Mouse (Mus musculus) thymus, adult 2 months (tissue): Measurements from ENCODE around the gene Srgap1.

Source experiments
- CTCF ChIP-seq: fragments of 200-500 bp; IDR thresholded peaks from 2 replicates; pipeline ENCODE4 v1.5.1; 2012; ENCODE audit warnings: mild to moderate bottlenecking, control low read depth, low read length, moderate library complexity, borderline replicate concordance; ENCODE audit not compliant: control insufficient read depth, poor library complexity, insufficient read depth; ENCODE audit errors: extremely low read depth
- POLR2A ChIP-seq: fragments of 200-500 bp; IDR thresholded peaks from 2 replicates; pipeline ENCODE4 v1.6.1; 2012; ENCODE audit warnings: mild to moderate bottlenecking, low read length, control low read depth, moderate library complexity; ENCODE audit not compliant: control insufficient read depth, poor library complexity, insufficient read depth; ENCODE audit errors: extremely low read depth

DNA sequence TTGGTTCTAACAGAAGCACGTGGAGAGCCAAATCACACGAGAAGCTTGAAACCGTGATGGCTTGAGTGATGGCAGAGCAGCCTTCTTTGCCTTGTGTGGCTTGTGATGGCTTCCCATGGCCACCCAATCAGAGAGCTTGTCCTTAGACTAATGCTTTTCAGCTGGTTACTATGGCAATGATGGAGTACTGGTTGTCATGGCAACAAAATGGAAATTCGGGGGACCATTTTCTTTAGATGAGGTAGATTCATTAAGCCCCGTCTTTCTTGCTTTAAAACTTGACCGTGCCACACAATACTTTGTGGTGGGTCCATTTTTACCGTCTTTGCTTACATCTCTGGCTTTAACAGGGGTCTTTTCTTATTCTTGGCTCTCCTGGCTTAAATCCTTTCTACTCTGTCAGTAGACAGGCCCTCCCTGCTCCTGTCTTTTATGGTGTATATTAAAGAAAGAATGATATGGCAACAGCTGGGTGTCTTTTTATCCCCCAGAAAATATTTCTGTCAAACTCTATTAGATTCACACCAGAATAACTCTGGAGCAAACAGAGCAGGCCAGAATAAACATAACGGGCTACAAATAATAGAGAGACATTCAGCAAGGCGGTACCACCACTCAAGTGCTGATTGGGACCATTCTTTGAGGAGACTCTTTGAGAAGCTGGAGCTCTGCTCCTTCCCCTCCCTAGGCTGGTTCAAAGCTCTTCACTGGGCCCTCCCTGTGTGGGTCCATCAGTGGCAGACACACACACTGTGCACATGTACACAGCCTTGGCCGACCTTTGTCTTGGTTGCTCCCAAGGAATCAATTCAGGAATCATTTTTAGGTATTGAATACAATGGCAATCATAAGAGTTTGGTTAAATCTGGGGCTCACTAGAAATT is 281.7 kb downstream of the Srgap1 start:
- TF ChIP-seq CTCF = no peak
- TF ChIP-seq POLR2A = no peak
